Mouse (Mus musculus) splenic B cell, adult 2 months (primary cell): ENCODE results near the gene Eif1.
"Not testable (repeated sequence)": the region's sequence is repeated elsewhere in the genome, so short reads cannot be mapped to it uniquely, and the experiment has no call there.

ENCODE experiments used
- DNase-seq: peaks from one replicate; pipeline ENCODE4 v3.0.0-alpha.2; 2011; ENCODE audit warnings: low read depth, low spot score
- H3K27me3 ChIP-seq: 2 replicates; pipeline ENCODE4 v1.6.1; 2012; ENCODE audit warnings: mild to moderate bottlenecking, low read length, moderate library complexity, mixed read lengths; ENCODE audit not compliant: control insufficient read depth, poor library complexity, insufficient read depth, severe bottlenecking
- H3K36me3 ChIP-seq: 2 replicates; pipeline ENCODE4 v1.6.1; 2012; ENCODE audit warnings: mild to moderate bottlenecking, low read length, moderate library complexity, mixed read lengths; ENCODE audit not compliant: control insufficient read depth, poor library complexity, insufficient read depth, severe bottlenecking

Eif1 gene

GRCm38 (mm10) chr11:100297801-100298200 is 21.9 kb upstream of the Eif1 start:
- Histone ChIP-seq H3K27me3 (no peaks in the 10 kb centered on the region), H3K36me3 (no peaks in the 10 kb centered on the region)
- peak; percentile 60 for DNase-seq

DNA sequence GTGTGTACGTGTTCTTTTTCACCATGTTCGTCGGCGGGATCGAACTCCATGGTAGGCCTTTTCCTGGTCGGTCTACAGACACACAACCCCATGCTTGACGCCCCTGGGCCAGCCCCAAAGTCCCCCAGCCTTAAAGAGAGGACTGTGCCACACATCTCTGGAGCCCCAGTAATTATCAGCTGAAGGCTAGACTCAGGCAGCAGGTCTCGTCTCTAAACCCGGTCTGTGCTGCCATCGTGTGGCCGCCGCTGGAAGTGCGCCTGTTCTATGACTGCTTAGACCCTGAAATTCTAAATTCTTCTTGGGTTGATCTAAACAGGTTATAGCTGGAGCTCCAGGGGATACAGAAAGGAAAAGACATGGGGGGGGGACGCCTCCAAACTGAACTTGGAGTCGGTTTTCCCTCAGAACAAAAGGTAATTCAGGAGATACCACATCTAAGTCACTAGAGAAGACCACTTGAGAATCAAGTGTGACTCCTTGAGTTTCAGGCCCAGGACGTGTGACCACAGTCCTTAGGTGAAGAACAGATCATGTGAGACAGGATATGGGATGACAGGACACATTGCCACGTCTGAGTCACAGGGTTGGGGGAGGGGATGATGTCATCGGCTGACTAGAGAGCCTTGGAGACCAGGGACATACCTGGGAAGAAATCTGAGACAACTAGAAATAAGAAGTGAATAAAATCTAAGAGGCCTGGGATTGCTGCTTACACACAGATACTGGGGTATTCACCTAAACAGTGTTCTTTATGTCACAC is 21.2 kb upstream of the Eif1 start:
- Histone ChIP-seq H3K27me3 (no peaks in the 10 kb centered on the region), H3K36me3 (no peaks in the 10 kb centered on the region)
- DNase-seq: peak; percentile 89

- DNase-seq: peak; percentile 85
- Histone ChIP-seq H3K36me3 (no peaks in the 10 kb centered on the region), H3K27me3 (no peaks in the 10 kb centered on the region)
Observed at GRCm38 (mm10) chr11:100300293-100300692, 19.4 kb upstream of the Eif1 start.

DNA sequence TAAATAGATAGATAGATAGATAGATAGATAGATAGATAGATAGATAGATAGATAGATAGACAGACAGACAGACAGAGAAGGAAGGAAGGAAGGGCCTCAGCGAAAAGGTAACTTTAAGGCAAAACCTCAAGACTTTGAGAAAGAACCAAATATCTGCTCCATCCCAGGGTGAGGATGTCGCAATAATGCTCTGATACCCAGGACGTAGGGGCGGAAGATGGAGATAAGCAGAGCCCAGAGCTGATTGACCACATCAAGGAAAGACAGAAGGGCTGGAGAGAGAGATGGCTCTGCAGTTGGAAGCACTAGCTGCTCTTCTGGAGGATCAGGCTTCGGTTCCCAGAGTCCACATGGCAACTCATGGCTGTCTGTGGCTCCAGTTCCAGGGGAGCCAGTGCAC is 18.4 kb upstream of the Eif1 start:
- no peak for DNase-seq
- Histone ChIP-seq H3K36me3 (no peaks in the 10 kb centered on the region), H3K27me3 (no peaks in the 10 kb centered on the region)

DNA sequence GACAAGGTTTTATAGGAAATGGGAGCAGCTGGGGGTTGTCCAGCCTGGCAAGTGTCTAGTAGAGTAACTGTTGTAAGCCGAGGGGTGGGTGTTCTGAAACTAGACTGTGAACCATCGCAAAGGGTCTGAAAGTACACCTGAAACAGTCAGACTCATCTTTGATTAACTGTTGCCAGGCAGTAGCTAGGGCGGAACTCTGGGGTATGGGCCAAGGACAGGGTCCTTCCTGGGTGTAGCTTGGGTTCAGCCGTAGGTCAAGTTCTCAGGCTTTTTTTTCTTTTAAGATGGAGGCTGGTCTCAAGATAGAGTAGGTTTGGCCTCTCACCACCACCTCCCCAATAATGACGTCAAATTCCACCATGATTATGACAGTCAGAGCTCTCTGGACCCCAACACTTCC is 11.8 kb upstream of the Eif1 start:
- DNase-seq: no peak
- Histone ChIP-seq H3K27me3 (no peaks in the 10 kb centered on the region), H3K36me3 (no peaks in the 10 kb centered on the region)

GRCm38 (mm10) chr11:100308672-100309071 is 11.0 kb upstream of the Eif1 start:
- H3K36me3 ChIP-seq, DNase-seq, H3K27me3 ChIP-seq: not testable (repeated sequence)

- DNase-seq: no peak
- no peaks in the 10 kb centered on the region for H3K36me3 ChIP-seq
- no peaks in the 10 kb centered on the region for H3K27me3 ChIP-seq
Observed at GRCm38 (mm10) chr11:100311656-100312055, 8.0 kb upstream of the Eif1 start.

DNA sequence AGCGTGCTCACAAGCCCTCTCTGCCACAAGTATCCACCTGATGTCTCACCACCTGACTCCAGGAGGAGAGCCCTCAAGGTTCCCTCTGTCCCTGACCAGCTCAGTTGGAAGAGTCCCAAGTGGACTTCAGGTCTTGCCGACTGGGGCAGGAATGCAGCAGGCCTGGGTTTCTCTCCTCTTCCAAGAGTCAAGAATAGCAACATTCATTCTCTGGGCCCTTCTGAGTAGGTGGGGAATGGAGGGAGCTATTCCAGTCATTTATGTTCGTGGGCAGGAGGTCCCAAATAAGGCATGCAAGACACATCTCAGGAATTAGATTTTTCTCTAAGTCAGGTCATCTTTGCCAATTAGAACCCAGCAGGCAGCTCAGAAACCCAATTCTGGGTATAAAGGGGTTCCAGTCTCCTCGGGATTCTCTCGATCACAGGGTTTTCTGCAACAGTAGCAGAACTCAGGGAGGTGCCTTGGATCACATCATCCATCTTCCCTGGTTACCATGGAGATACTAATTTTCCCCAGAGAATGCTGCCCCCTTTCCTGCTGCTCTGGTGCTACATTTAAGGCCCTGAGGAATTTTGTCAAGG is 7.5 kb upstream of the Eif1 start:
- Histone ChIP-seq H3K36me3 (no peaks in the 10 kb centered on the region), H3K27me3 (no peaks in the 10 kb centered on the region)
- DNase-seq: no peak

DNA sequence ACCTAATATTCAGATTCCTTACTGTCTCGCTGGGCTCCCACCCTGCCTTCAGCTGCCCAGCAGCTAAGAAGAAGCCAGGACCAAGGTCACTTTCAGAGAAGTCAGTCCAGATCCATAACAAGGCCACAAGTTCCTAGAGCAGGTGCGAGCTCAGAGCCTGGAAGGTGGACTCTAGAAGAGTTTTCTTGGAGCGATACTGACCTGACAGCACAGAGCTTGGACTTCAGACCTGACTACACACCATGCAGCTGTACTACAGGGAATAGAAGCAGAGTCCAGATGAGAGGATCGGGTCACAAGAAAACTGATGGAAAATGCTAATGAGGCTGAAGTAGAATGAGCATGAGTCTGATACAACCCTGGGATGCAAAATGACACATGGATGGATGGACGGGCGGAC is 6.3 kb upstream of the Eif1 start:
- no peaks in the 10 kb centered on the region for H3K27me3 ChIP-seq

DNA sequence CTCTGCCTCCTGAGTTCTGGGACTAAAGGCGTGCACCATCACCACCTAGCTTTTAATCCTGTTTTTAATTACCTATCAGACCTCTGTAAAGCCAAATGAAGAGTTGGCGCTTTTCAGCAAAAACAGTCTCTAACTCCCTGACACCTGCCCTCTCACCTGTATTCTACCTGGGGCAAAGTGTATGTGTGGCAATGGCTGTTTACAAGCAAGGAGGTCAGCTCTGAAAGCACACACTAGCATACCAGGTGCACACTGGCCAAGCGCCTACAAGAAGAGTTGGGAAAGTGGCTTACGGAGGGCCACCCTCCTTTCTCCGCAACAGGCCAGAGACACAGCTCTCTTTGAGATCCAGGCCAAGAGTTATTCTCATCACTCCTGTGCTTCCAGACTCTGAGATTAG is 4.2 kb upstream of the Eif1 start:
- H3K36me3 ChIP-seq: no peaks in the 10 kb centered on the region
- no peaks in the 10 kb centered on the region for H3K27me3 ChIP-seq
- DNase-seq: no peak

More for the DNA sequence above, 6.3 kb upstream of the Eif1 start:
- no peaks in the 10 kb centered on the region for H3K36me3 ChIP-seq
- no peak for DNase-seq

DNA sequence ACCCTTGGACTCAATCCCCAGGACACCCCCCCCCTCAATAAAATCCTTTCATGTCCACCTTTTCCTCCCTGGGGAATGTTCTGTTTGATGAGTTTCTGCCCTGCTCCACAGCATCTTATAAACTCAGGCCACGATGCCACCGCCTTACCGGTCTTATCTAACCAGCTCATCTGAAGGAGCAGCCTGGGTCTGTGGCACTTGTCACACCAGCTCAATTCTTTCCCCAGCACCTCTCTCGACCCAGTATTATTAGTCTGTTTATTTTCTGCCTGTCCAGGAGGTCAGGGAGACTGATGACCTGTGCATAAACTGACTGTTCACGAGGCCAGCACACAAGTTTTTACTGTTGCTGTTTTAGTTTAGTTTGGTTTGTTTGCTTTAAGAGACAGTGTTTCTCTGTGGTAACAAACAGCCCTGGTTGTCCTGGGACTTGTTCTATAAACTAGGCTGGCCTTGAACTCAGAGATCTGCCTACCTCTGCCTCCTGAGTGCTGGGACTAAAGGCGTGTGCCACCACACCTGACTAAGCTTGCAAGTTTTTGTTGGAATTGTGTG is 1.8 kb upstream of the Eif1 start:
- DNase-seq: no peak
- peaks cover 9% of the 10 kb centered on the region for H3K36me3 ChIP-seq
- no peaks in the 10 kb centered on the region for H3K27me3 ChIP-seq

DNA sequence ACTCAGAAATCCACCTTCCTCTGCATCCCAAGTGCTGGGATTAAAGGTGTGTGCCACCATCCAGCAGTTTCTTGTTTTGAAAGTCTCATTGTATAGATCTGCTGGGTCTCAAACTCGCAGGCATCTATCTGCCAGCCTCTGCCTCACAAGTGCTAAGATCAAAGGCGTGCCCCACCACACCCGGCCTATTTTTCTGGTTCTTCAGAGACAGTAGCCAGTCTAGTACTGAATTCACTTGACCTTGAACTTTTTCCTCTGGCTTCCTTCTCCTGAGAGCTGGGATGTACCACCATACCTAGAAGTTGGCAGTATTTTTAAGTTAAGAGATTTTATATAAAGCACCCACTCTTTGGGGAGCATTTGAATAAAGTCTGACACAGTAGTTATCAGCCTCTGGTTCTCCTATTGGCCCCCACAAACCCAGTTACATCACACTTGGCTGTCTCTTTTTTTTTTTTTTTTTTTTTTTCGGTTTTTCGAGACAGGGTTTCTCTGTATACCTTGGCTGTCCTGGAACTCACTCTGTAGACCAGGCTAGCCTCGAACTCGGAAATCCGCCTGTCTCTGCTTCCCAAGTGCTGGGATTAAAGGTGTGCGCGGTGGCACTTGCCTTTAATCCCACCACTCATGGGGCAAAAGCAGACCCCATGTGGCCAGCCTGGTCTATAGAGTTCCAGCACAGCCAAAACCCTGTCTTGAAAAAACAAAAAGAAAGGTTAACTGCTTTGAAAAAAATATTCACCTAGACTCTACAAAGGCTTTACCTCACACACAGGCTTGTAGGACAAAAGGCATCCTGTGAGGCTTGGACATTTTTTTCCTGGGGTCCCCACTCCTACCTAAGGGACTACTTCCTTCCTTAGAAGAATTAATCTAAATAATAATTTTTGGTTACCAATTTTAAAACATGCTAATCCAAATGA is 895 bp upstream of the Eif1 start:
- Histone ChIP-seq H3K36me3 (peaks cover 9% of the 10 kb centered on the region), H3K27me3 (no peaks in the 10 kb centered on the region)
- DNase-seq: no peak

GRCm38 (mm10) chr11:100320172-100320630 is 516 bp downstream of the Eif1 start:
- Histone ChIP-seq H3K27me3 (no peaks in the 10 kb centered on the region), H3K36me3 (peaks cover 9% of the 10 kb centered on the region)
- peak; percentile 99 for DNase-seq

DNA sequence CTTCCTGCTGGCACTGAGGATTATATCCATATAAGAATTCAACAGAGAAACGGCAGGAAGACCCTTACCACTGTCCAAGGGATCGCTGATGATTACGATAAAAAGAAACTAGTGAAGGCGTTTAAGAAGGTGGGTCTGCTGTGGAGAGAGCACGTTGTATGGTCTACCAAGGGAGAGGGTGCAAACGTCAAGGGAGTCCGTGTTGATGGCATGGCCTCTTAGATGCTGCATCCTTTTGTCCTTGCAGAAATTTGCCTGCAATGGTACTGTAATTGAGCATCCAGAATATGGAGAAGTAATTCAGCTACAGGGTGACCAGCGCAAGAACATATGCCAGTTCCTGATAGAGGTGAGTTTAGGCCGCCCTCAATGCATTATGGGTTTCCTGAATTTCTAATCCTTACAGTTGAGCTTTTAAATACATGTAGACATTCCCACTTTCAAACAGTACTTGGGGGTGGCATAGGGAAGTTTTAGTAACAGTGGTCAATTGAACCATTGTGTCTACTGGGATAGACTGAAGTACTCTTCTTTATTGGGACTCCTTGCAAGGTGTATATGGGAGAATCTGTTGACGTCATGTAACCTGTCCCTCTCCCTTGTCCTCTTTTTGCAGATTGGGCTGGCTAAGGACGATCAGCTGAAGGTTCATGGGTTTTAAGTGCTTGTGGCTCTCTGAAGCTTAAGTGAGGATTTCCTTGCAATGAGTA is 1.2 kb downstream of the Eif1 start:
- not testable (repeated sequence) for H3K27me3 ChIP-seq, H3K36me3 ChIP-seq
- peak; percentile 43 for DNase-seq
